Mouse (Mus musculus) embryonic facial prominence, embryonic 11.5 days (tissue): ENCODE measurements at regions not wholly inside any gene's neighbourhood (a gene's known extent, or its start where the extent isn't known, plus 50 kb on each side); places are given as distances from the start of the nearest gene placed in this dataset.

Experiments
- ATAC-seq: fragments of 200-750 bp; cut with Nextera tagmentation; replicated peaks from 2 replicates; pipeline ENCODE4 v1.8.0; 2017; ENCODE audit warnings: low read depth; ENCODE audit not compliant: insufficient number of reproducible peaks, low FRiP score, low TSS enrichment
- DNase-seq: peaks from one replicate; pipeline ENCODE4 v3.0.0-alpha.2; 2015; ENCODE audit warnings: low spot score
- H3K27ac ChIP-seq: fragments of 300-500 bp; sonication (generic); replicated peaks from 2 replicates; pipeline ENCODE4 v1.5.1; 2014; ENCODE audit warnings: mild to moderate bottlenecking, low read depth, low read length, control low read depth
- H3K27me3 ChIP-seq: fragments of 300-500 bp; sonication (generic); 2 replicates; pipeline ENCODE4 v1.6.1; 2014; ENCODE audit warnings: mild to moderate bottlenecking, low read length, moderate library complexity, mixed read lengths; ENCODE audit not compliant: control insufficient read depth, insufficient read depth
- H3K36me3 ChIP-seq: fragments of 300-500 bp; sonication (generic); replicated peaks from 2 replicates; pipeline ENCODE4 v1.6.1; 2014; ENCODE audit warnings: low read depth, mild to moderate bottlenecking, low read length, moderate library complexity, mixed read lengths; ENCODE audit not compliant: control insufficient read depth, insufficient read depth
- H3K4me1 ChIP-seq: fragments of 300-500 bp; sonication (generic); 2 replicates; pipeline ENCODE4 v1.6.1; 2014; ENCODE audit warnings: low read length, mixed read lengths; ENCODE audit not compliant: control insufficient read depth, insufficient read depth
- H3K4me2 ChIP-seq: fragments of 300-500 bp; sonication (generic); 2 replicates; pipeline ENCODE4 v1.6.1; 2014; ENCODE audit warnings: low read depth, mild to moderate bottlenecking, control low read depth, low read length, moderate library complexity
- H3K4me3 ChIP-seq: fragments of 300-500 bp; sonication (generic); 2 replicates; pipeline ENCODE4 v1.5.1; 2014; ENCODE audit warnings: low read depth, low read length, control low read depth
- H3K9ac ChIP-seq: fragments of 300-500 bp; sonication (generic); replicated peaks from 2 replicates; pipeline ENCODE4 v1.6.1; 2014; ENCODE audit warnings: mild to moderate bottlenecking, control low read depth, low read length
- H3K9me3 ChIP-seq: fragments of 300-500 bp; sonication (generic); replicated peaks from 2 replicates; pipeline ENCODE4 v1.6.1; 2016; ENCODE audit warnings: mild to moderate bottlenecking, low read length, inconsistent platforms, mixed read lengths; ENCODE audit not compliant: control insufficient read depth
- WGBS: fragments of 180-500 bp; shearing (Covaris S2); extraction: QIAGEN DNeasy Blood & Tissue Kit; methylation state at CpG from one replicate; pipeline ENCODE4 v1.1.7; 2014; 5-methylcytosine and 5-hydroxymethylcytosine counted together

GRCm38 (mm10) chr3:148107031-148107430 lies 883.3 kb downstream of the Adgrl2 start:
- 65% methylated on average over 1 of the region's 1 CpGs for WGBS
- H3K27me3 ChIP-seq: no peaks in the 10 kb centered on the region
- ATAC-seq (no peak), DNase-seq (peak; percentile 12)
- no peaks in the 10 kb centered on the region for H3K36me3 ChIP-seq
- H3K4me2 ChIP-seq: no peak overlapping the region
- H3K9me3 ChIP-seq: no peaks in the 10 kb centered on the region
- no peak overlapping the region for H3K4me3 ChIP-seq
- H3K4me1 ChIP-seq: no peaks in the 10 kb centered on the region
- no peak overlapping the region for H3K27ac ChIP-seq
- no peak overlapping the region for H3K9ac ChIP-seq

- H3K27me3 ChIP-seq: no peaks in the 10 kb centered on the region
- H3K36me3 ChIP-seq: no peaks in the 10 kb centered on the region
- DNase-seq (no peak), ATAC-seq (no peak)
- H3K4me1 ChIP-seq: no peaks in the 10 kb centered on the region
- WGBS: 85% methylated on average over 4 of the region's 4 CpGs
- no peak overlapping the region for H3K9ac ChIP-seq
- H3K4me3 ChIP-seq: no peak overlapping the region
- no peak overlapping the region for H3K4me2 ChIP-seq
- no peaks in the 10 kb centered on the region for H3K9me3 ChIP-seq
- H3K27ac ChIP-seq: no peak overlapping the region
Observed at GRCm38 (mm10) chr3:148093930-148094329, 896.4 kb downstream of the Adgrl2 start.

- H3K4me1 ChIP-seq: no peaks in the 10 kb centered on the region
- H3K4me2 ChIP-seq: no peak overlapping the region
- H3K9ac ChIP-seq: no peak overlapping the region
- H3K36me3 ChIP-seq: no peaks in the 10 kb centered on the region
- ATAC-seq: no peak
- H3K27me3 ChIP-seq: no peaks in the 10 kb centered on the region
- H3K4me3 ChIP-seq: no peak overlapping the region
- H3K9me3 ChIP-seq: no peaks in the 10 kb centered on the region
- H3K27ac ChIP-seq: no peak overlapping the region
- no peak for DNase-seq
- WGBS: 44% methylated on average over 2 of the region's 2 CpGs
Observed at GRCm38 (mm10) chr3:148075841-148076240, 914.5 kb downstream of the Adgrl2 start.

DNA sequence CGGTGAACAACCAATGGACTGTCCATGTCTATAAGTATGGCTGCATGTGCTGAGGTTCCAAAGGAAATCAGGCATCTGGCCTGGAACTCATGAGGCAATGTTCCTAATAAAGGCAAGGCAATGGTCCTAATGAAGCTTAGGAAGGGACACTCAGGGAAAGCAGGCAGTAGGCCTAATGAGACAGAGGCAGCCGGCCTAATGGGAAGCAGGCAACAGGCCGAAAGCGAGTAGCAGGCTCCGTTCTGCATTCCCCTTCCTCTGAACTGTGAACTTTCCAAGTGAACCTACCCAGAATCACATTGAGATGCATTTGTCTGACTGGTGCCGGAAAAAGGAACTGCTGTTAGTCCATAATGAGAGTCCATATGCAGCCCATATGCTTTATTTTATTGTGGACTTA lies 923.7 kb downstream of the Adgrl2 start:
- no peaks in the 10 kb centered on the region for H3K36me3 ChIP-seq

GRCm38 (mm10) chr3:148056074-148056473 lies 934.3 kb downstream of the Adgrl2 start:
- Histone ChIP-seq H3K4me3 (no peak overlapping the region), H3K9ac (no peak overlapping the region), H3K36me3 (no peaks in the 10 kb centered on the region), H3K27ac (no peak overlapping the region), H3K27me3 (no peaks in the 10 kb centered on the region), H3K9me3 (no peaks in the 10 kb centered on the region), H3K4me1 (no peaks in the 10 kb centered on the region), H3K4me2 (no peak overlapping the region)
- ATAC-seq: no peak
- 74% methylated on average over 4 of the region's 4 CpGs for WGBS
- DNase-seq: no peak

More for the DNA sequence above, 923.7 kb downstream of the Adgrl2 start:
- Histone ChIP-seq H3K27ac (no peak overlapping the region), H3K4me1 (no peaks in the 10 kb centered on the region), H3K4me2 (no peak overlapping the region), H3K9ac (no peak overlapping the region), H3K4me3 (no peak overlapping the region), H3K27me3 (no peaks in the 10 kb centered on the region), H3K9me3 (no peaks in the 10 kb centered on the region)
- no peak for ATAC-seq
- peak; percentile 35 for DNase-seq
- 51% methylated on average over 6 of the region's 6 CpGs for WGBS

GRCm38 (mm10) chr3:148052516-148052915 lies 937.8 kb downstream of the Adgrl2 start:
- no peak overlapping the region for H3K4me2 ChIP-seq
- 48% methylated on average over 5 of the region's 5 CpGs for WGBS
- H3K27ac ChIP-seq: no peak overlapping the region
- H3K36me3 ChIP-seq: no peaks in the 10 kb centered on the region
- DNase-seq (peak; percentile 28), ATAC-seq (no peak)
- no peak overlapping the region for H3K4me3 ChIP-seq
- no peaks in the 10 kb centered on the region for H3K27me3 ChIP-seq
- no peaks in the 10 kb centered on the region for H3K4me1 ChIP-seq
- no peaks in the 10 kb centered on the region for H3K9me3 ChIP-seq
- no peak overlapping the region for H3K9ac ChIP-seq

GRCm38 (mm10) chr3:148048247-148048646 lies 942.1 kb downstream of the Adgrl2 start:
- H3K9me3 ChIP-seq: no peaks in the 10 kb centered on the region
- no peaks in the 10 kb centered on the region for H3K4me1 ChIP-seq
- H3K27ac ChIP-seq: no peak overlapping the region
- 85% methylated on average over 2 of the region's 2 CpGs for WGBS
- H3K4me3 ChIP-seq: no peak overlapping the region
- no peaks in the 10 kb centered on the region for H3K36me3 ChIP-seq
- no peak for ATAC-seq
- no peaks in the 10 kb centered on the region for H3K27me3 ChIP-seq
- no peak overlapping the region for H3K4me2 ChIP-seq
- no peak for DNase-seq
- no peak overlapping the region for H3K9ac ChIP-seq

GRCm38 (mm10) chr3:148032532-148032931 lies 957.8 kb downstream of the Adgrl2 start:
- Histone ChIP-seq H3K4me1 (no peaks in the 10 kb centered on the region), H3K36me3 (no peaks in the 10 kb centered on the region), H3K9ac (no peak overlapping the region), H3K27ac (no peak overlapping the region), H3K4me3 (no peak overlapping the region), H3K27me3 (no peaks in the 10 kb centered on the region), H3K4me2 (no peak overlapping the region), H3K9me3 (no peaks in the 10 kb centered on the region)
- peak; percentile 17 for DNase-seq
- 74% methylated on average over 6 of the region's 6 CpGs for WGBS
- ATAC-seq: no peak
